Mouse (Mus musculus) lung, adult 2 months (tissue): ENCODE results near the gene Prnp.

Experiments used
- CTCF ChIP-seq: fragments of 200-500 bp; IDR thresholded peaks from 2 replicates; pipeline ENCODE4 v1.5.1; 2011; ENCODE audit warnings: mild to moderate bottlenecking, low read length, control low read depth; ENCODE audit not compliant: insufficient read depth
- POLR2A ChIP-seq: fragments of 200-500 bp; IDR thresholded peaks from 2 replicates; pipeline ENCODE4 v1.6.1; 2011; ENCODE audit warnings: low read depth, mild to moderate bottlenecking, control low read depth, low read length, borderline replicate concordance; ENCODE audit errors: extremely low read depth

DNA sequence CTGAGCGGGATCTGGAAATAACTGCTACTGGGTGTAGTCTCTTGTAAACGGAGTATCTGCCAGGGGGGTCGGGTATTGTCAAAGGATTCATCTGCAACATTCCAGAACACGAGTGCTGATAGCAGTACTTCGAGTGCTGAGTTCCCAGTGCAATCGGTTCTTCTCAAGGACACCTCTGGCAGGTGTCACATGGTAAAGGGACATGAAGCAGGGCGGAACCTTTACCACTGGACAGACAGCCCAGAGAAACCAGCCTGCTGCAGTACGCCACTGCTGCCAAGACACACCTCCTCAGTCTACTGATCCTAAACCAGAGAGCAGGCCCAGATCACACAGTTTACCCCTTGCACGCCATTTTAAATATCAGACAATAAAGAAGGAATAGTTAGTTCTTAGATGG lies 45.1 kb downstream of the Prnp start:
- TF ChIP-seq CTCF (no peak), POLR2A (no peak)
